Mouse (Mus musculus) spleen, adult 18-20 months (tissue): Measurements from ENCODE around the gene Txndc17.
"Not testable (repeated sequence)": the region's sequence is repeated elsewhere in the genome, so short reads cannot be mapped to it uniquely, and the experiment has no call there.

Source experiments
- DNase-seq, 2 experiments: peaks; one replicate each; pipeline ENCODE4 v3.0.0; 2022; ENCODE audit warnings: mixed read lengths in 2 of 2

The Txndc17 gene

DNA sequence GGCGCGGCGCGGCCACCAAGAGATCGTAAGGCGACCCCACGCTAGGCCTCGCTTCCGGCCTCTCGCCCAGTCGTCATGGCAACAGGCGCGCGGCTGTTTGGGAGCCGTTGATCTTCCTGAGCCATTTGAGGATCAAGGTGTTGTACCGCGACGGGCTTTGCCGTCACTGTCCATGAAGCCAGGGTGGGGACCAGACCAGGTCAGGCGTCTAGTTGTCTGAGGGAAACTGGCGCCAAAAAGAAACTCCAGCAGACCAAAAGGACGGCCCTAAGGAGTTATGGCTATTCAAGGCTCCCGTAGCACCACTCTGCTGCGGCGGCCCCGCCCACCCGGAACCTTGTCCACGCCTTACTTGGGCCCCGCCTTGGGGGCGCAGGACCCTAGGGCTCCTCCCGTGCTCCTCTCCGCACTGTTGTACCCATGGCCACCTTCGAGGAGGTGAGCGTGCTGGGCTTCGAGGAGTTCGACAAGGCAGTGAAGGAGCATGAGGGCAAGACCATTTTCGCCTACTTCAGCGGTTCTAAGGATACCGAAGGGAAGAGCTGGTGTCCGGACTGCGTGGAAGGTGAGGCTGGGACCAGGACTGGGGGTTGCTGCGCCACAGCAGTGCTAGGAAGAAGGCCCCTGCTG, at the start of gene Txndc17, which contains the start of gene 4933427D14Rik:
Txndc17 (plus strand) TSS at position 344 of the 630 bp plus-strand sequence.
4933427D14Rik (minus strand) TSS at position 256 of the 630 bp plus-strand sequence.
- peak; percentile 75 to 88 for DNase-seq

DNA sequence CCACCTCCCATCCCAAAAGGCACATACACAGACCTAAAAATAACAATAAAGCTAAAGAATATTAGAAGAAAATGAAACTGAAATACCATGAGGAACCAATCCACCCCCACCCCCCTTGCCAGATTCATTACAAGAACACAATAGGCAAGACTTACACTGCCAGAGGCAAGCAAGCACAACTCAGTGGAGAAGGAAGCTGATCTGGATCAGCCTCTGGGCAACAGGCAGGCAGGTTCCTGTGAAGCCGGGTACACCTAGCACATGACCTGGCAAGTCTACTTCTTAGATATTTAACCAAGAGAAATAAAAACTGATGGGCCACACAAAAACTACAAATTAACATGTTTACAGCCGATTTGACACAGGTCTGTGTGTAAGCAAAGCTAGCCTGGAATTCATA, 44.1 kb upstream of the Txndc17 start:
- DNase-seq, result no peak

DNA sequence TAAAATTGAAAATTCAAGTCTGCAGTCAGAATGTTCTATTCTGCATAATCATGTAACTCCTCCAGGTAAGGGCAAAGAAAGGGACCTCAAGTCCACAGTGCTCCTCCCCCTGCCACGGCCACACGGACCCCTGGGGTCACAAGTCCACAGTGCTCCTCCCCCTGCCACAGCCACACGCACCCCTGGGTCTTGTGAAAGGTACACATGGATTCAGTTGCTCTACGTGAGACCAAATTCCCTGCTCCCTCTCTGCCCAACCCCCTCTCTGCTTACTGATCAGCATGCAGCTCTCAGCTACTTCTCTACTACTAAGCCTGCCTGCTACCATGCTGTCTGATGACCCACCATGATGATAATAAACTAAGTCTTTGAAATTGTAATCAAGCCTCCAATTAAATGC, 37.5 kb upstream of the Txndc17 start:
- DNase-seq, result no peak

DNA sequence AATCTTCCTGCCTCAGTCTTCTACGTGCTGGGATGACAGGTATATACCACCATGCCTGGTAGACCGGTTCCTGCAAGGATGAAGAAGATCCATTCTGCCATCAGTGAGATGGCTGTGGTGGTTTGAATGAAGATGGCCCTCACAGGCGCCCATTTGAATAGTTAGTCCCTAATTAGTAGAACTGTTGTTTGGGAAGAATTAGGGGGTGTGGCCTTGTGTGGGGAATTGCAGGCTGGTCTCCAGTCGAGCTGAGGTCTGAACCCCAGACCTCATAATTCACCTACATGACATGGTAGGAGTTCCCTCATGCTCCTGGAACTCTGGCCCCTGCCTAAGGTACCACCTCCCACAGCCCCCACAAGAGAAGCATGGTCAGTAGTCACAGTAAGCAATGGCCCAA, 35.4 kb upstream of the Txndc17 start:
- DNase-seq, result not testable (repeated sequence)

DNA sequence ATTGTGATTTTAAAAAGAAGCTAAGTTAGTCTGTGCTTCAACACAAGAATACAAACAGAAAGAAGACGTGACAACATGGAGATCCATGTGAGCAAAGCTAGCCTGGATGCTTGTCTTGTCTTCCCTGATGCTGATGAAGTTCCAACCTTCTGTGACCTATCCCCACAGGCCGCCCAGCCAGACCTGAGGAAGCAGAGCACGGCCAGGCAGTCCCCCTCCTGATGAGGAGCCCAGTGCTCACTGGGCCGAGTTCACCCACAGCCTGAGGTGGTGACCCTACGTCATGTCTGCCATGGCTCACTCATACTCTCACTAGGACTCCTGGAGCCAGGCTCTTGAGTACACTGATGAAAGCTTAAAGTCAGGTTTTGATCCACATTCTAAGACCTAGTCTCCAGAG, 33.8 kb upstream of the Txndc17 start:
- DNase-seq, result no peak

GRCm38 (mm10) chr11:72174721-72175120, 32.6 kb upstream of the Txndc17 start:
- no peak for DNase-seq

DNA sequence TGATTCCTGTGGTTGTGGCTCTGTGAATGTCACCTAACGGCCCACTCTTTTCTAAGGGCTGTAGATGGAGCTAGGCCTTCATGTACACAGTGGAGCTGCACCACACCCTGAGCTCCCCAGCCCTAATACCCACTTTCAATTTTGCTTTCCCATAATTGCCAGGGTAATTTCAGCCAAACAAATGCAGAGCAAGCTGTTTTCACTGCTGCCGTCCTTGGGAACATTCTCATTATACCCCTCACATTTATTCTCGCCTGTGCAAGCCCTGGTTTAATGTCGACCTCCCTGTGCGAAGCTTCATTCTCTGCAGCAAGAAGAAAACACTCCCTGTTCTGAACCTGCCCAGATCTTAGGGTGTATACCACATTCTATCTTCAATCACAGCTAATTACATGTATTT, 31.4 kb upstream of the Txndc17 start:
- no peak for DNase-seq

DNA sequence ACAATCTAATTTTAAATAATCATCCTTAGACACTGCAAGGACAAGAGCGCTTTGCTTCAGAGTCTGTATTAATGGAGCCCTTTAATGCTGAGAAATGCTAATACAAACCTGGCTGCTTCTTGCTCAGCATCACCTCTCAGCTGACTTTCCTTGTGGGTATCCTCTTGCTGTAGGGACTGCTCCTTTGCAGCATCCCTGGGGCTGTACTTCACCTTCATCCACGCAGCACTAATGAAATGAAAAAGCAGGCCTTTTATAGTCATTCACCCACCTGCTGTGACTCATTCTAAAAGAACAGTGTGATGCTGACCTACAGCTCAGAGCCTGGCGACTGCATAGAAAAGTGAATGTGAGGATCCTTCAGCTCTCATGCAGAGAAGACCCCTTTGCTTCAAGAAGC, 30.8 kb upstream of the Txndc17 start:
- DNase-seq, result no peak

- DNase-seq, result no peak
These were observed 26.8 kb upstream of the Txndc17 start for GRCm38 (mm10) chr11:72180556-72180955.

GRCm38 (mm10) chr11:72181136-72181535, 26.2 kb upstream of the Txndc17 start:
- DNase-seq, result no peak

DNA sequence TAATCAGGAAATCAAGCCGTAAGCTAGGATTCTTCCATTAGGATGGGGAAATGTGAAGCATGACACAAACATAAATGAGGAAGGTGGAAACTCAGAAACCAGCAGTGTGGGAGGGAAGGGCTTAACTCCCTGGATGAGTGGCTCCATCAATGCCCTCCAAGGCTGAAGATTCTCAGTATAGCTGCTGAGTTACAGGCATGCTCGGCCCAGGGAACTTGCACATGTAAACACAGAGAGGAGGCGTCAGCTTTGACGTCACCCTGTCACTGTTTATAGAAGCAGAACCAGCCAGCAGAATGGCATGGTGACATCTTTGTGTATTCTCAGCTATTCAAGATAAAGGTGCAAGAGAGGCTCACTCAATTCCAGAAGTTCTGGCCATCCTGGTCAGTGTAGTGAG, 23.1 kb upstream of the Txndc17 start:
- DNase-seq, result no peak

DNA sequence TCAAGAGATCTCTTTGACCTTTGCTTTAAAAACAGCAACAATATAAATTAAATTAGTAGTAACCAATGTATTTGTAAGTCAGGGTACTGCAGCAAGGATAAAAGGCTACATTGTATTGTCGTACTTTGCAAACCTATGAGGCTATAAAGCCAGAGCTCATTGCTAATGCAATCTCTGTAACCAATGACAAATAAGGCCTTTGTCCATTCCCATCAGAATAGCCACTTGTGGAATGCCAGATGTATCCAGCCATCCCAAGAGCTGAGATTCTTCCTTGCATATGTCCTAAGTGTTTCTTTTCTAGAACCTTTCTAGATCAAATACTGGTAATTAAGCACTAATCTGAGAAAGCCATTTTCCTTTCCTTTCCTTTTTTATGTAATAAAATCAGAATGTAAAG, 16.5 kb upstream of the Txndc17 start:
- no peak for DNase-seq

- no peak for DNase-seq
These were observed 13.1 kb upstream of the Txndc17 start for GRCm38 (mm10) chr11:72194259-72194658.

DNA sequence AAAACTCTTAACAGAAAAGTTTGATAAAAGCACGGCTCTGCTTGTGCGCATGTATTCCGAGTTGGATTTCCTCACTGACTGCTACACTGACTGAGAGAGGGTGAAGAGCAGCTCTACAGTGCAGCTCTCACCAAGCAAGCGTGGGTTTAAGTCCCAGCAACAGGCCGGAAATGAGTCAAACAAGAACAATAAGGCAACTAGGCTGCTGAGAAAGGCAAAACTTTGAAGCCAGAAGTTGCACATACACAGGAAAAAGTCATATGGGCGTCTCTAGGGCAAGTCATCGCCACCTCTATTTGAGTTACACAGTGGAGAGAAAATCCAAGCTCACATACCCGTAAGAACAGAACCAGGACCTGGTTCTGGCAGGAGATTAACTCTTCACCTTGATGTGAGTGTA, 10.8 kb upstream of the Txndc17 start:
- no peak for DNase-seq

- DNase-seq, result no peak
These were observed 3.9 kb upstream of the Txndc17 start for GRCm38 (mm10) chr11:72203440-72203839.

GRCm38 (mm10) chr11:72205256-72205655, 2.1 kb upstream of the Txndc17 start:
- no peak for DNase-seq

DNA sequence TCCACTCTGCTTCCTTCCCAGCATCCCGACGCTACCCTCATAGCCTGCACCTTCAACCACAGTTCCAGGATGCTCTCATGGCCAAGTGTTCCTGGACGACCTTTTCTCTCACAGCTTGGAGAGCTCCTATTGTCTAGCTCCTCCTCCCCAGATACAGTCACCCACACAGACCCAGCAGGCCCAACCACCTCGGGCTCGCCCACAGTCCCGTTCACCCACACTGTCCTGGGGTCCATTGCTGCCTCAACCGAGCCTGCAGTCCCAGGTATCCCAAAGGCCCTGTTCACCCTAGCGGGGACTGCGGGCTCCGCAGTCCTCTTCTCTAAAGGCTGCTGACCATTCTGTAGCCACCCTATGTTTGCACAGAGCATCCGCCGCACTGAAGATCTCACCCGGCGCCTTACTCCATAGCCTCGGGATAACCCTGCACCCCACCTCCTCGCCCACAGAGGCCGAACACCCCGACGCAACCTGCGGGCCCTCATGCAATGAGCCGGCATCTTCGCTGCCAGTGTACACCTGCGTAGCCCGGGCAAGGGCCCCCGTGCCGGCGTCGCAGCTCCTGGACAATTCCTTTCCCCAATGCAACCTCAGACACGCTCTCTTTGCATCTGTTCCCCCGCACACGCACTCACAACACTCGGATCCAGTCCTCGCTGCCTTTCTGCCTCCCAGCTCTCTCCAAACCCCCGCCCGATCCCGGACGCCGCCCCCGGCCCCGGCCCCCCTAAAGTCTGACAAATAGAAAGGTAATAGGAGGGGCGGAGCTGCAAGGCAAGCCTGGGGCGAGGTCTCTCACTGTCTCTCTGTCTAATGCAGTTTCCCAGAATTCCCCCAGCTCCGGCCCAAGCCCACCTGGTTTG, 775 bp upstream of the Txndc17 start, which contains the start of gene Gm43951:
Gm43951 (minus strand) TSS at position 500 of the 863 bp plus-strand sequence.
- DNase-seq, result peak in 1 of 2 experiments; percentile 23

DNA sequence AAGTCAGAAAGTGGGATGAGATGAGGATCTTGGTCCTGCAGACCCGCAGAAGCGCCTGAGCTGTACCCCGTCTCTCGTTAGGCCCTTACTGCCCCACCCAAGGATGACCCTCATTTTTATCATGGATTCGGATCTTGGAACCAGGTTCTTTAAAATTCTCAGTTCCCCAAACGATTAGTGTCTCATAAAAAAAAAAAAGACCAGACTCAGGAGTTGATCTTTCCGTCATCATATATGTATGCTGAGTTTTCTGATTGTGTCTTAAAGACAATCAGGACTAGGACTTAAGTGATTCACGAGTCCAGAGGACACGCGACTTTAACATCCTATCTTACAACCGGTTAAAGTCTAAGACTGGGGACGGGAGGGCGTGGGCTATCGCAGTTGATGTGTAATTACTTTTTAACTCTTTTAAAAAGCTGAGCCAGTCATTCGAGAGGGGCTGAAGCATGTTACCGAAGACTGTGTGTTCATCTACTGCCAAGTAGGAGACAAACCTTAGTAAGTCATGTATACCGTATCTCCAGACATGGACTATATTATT, 559 bp downstream of the Txndc17 start:
- DNase-seq, result no peak

DNA sequence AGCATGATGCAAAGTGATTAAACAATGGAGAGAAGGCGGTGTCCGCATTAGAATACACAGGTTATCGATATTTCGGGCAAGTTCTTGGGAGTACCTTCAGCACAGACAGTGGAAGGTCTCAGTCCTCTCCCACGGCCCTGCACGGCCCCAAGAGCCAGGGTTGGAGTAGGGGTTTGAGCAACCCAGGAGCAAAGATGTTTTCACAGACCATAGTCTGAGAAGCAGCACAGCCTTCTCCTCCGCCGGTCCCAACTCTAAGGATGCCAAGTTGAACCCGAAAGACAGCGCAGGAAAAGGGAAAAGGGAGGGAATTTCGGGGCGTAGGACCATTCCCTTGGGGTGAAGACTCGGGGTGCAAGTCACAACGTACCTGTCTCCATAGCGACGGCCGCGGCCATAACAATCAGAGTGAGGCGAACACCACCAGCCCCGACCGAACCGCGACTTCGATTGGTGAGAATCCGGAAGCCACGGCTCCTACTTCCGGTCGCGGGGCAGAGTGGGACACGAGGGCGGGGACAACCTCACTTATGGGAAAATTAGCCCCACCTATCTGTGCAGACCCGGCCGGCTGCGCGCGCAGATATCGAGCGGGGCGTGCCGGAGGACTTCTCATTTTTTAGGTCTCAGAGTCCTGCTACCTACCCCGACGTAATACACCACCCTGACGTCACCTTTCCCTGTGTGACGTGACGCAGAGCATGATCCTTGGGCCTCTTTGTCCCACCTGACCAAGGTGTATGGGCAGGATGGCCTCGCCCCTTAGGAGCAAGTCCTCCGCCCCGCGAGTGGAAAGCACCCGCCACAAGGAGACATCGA, 7.5 kb downstream of the Txndc17 start:
- DNase-seq, result peak; percentile 86 to 91

DNA sequence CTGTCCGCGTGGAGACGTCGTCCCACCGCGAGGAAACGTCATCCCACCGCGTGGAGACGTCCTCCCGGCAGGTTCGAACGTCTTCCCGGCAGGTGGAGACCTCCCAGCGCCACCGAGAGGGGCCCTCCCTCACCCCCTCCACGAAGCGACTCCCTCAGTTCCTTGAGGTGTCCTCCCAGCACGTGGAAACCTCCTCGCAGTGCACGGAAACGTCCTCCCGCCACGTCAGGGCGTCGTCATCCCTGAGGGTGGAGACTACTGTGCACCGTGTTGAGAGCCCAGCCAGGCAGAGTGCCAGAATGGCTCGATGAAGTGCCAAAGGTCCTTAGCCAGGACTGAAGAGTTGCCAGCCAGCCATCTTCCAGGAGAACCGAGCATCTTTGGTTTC, 8.1 kb downstream of the Txndc17 start, which contains the start of gene Med31:
Med31 (minus strand) TSS at position 183 of the 388 bp plus-strand sequence.
- DNase-seq, result peak; percentile 63 to 65

GRCm38 (mm10) chr11:72217116-72217515, 9.8 kb downstream of the Txndc17 start:
- no peak for DNase-seq

DNA sequence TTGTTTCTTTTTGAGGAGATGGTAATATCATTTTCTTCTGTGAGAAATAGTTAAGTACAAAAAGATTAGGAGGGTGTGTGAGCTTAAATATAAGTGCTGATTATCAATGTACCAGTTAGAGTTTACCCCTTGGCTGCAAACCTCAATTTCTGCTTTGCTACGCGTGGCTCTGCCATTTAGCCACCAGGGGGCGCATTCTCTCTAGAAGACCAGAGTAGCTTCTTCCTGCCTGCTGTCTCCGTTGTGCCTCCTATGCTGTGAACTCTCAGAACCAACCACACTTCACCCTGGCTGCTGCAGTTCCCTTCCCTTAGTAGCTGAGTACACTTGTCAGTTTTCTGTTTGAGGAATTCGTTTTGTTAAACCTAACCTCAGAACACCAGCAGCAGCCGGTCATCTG, 13.9 kb downstream of the Txndc17 start:
- peak; percentile 43 to 64 for DNase-seq

- no peak for DNase-seq
These were observed 16.1 kb downstream of the Txndc17 start for GRCm38 (mm10) chr11:72223414-72223813.
